Mouse (Mus musculus) hindbrain, embryonic 14.5 days (tissue): ENCODE measurements at regions not wholly inside any gene's neighbourhood (a gene's known extent, or its start where the extent isn't known, plus 50 kb on each side); places are given as distances from the start of the nearest gene placed in this dataset.
A peak's percentile ranks its signal among the peaks of the same experiment; 100 is the strongest.

Experiments
- ATAC-seq: fragments of 200-750 bp; cut with Nextera tagmentation; 2 replicates; pipeline ENCODE4 v1.8.0; 2017; ENCODE audit warnings: moderate number of reproducible peaks, mild to moderate bottlenecking, moderate TSS enrichment, moderate library complexity; ENCODE audit not compliant: low FRiP score
- DNase-seq: peaks from one replicate; pipeline ENCODE4 v3.0.0-alpha.2; 2015; ENCODE audit warnings: low spot score
- H3K27ac ChIP-seq: fragments of 300-500 bp; sonication (generic); 2 replicates; pipeline ENCODE4 v1.5.1; 2014; ENCODE audit warnings: mild to moderate bottlenecking, moderate library complexity
- H3K27me3 ChIP-seq: fragments of 300-500 bp; sonication (generic); 2 replicates; pipeline ENCODE4 v1.6.1; 2014; ENCODE audit warnings: mild to moderate bottlenecking, low read length, mixed read lengths; ENCODE audit not compliant: control insufficient read depth, insufficient read depth
- H3K36me3 ChIP-seq: fragments of 300-500 bp; sonication (generic); replicated peaks from 2 replicates; pipeline ENCODE4 v1.6.1; 2014; ENCODE audit not compliant: control insufficient read depth, insufficient read depth
- H3K4me1 ChIP-seq: fragments of 300-500 bp; sonication (generic); replicated peaks from 2 replicates; pipeline ENCODE4 v1.6.1; 2014; ENCODE audit warnings: antibody characterized with exemption, low read length, mixed read lengths; ENCODE audit not compliant: control insufficient read depth, insufficient read depth
- H3K4me2 ChIP-seq: fragments of 300-500 bp; sonication (generic); replicated peaks from 2 replicates; pipeline ENCODE4 v1.6.1; 2014; ENCODE audit warnings: mild to moderate bottlenecking, moderate library complexity
- H3K4me3 ChIP-seq: fragments of 300-500 bp; sonication (generic); replicated peaks from 2 replicates; pipeline ENCODE4 v1.5.1; 2014; ENCODE audit warnings: mild to moderate bottlenecking, low read length
- H3K9ac ChIP-seq: fragments of 300-500 bp; sonication (generic); 2 replicates; pipeline ENCODE4 v1.6.1; 2014
- H3K9me3 ChIP-seq: fragments of 300-500 bp; sonication (generic); 2 replicates; pipeline ENCODE4 v1.6.1; 2016; ENCODE audit warnings: low read length; ENCODE audit not compliant: control insufficient read depth
- WGBS: fragments of 180-500 bp; shearing (Covaris S2); extraction: QIAGEN DNeasy Blood & Tissue Kit; methylation state at CpG from one replicate; pipeline ENCODE4 v1.1.7; 2014; 5-methylcytosine and 5-hydroxymethylcytosine counted together

GRCm38 (mm10) chr9:52415706-52416105 lies 247.3 kb upstream of the Zc3h12c start:
- H3K27me3 ChIP-seq, result no peaks in the 10 kb centered on the region
- H3K9ac ChIP-seq, result no peak overlapping the region
- ATAC-seq, result no peak
- DNase-seq, result no peak
- no peak overlapping the region for H3K27ac ChIP-seq
- H3K4me1 ChIP-seq, result no peaks in the 10 kb centered on the region
- no peaks in the 10 kb centered on the region for H3K9me3 ChIP-seq
- no peak overlapping the region for H3K4me3 ChIP-seq
- no peaks in the 10 kb centered on the region for H3K36me3 ChIP-seq
- H3K4me2 ChIP-seq, result no peak overlapping the region
- WGBS, result 79% methylated on average over 6 of the region's 6 CpGs

DNA sequence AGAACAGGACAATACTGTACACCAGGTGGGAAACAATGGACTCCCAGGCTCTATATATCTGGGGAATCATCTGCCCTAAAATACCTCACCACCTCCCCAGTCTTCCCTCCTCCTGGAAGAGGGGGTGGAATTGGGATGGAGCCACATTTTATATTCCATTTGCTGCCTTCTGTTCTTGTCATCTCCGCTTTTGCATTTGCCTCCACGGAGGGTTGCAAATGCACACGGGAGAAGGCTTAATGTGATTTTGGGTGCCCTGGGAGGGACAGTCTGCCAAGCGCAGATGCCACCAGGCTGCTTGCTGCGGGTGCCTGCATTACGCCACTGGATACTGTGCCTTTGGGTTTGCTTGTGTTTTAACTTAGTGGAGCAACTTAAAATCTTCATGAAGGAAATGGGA lies 239.5 kb upstream of the Zc3h12c start:
- Histone ChIP-seq H3K27ac (no peak overlapping the region), H3K27me3 (no peaks in the 10 kb centered on the region), H3K36me3 (no peaks in the 10 kb centered on the region), H3K4me2 (no peak overlapping the region), H3K4me3 (no peak overlapping the region), H3K9ac (no peak overlapping the region), H3K9me3 (no peaks in the 10 kb centered on the region), H3K4me1 (no peaks in the 10 kb centered on the region)
- ATAC-seq, result no peak
- DNase-seq, result no peak
- WGBS, result 83% methylated on average over 6 of the region's 6 CpGs

DNA sequence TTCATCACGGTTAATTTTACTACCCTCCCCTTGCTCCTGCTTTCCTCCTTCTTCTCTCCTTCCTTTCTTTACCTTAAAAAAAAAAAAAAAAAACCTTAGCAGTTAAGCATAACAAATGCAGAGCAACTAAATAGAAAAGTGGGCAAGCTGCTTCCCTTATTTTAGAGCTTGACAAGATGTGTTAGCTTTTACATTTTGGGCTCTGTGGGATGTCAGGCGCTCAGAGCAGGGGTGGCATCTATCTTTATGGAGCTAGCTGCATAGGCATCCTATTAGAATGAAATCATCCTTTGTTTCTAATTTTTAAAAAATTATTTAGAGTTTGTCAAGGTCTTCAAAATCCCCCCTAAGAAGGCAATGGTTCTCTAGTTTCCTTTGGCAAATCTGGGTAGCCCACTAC lies 234.1 kb upstream of the Zc3h12c start:
- no peak overlapping the region for H3K4me2 ChIP-seq
- H3K4me1 ChIP-seq, result no peaks in the 10 kb centered on the region
- 81% methylated on average over 2 of the region's 2 CpGs for WGBS
- no peak overlapping the region for H3K27ac ChIP-seq
- H3K36me3 ChIP-seq, result no peaks in the 10 kb centered on the region
- DNase-seq, result no peak
- no peaks in the 10 kb centered on the region for H3K27me3 ChIP-seq
- no peak for ATAC-seq
- no peaks in the 10 kb centered on the region for H3K9me3 ChIP-seq
- no peak overlapping the region for H3K4me3 ChIP-seq
- no peak overlapping the region for H3K9ac ChIP-seq

- H3K4me2 ChIP-seq, result no peak overlapping the region
- no peaks in the 10 kb centered on the region for H3K27me3 ChIP-seq
- H3K4me1 ChIP-seq, result no peaks in the 10 kb centered on the region
- DNase-seq (no peak), ATAC-seq (no peak)
- no peaks in the 10 kb centered on the region for H3K36me3 ChIP-seq
- no peaks in the 10 kb centered on the region for H3K9me3 ChIP-seq
- H3K27ac ChIP-seq, result no peak overlapping the region
- H3K4me3 ChIP-seq, result no peak overlapping the region
- H3K9ac ChIP-seq, result no peak overlapping the region
- WGBS, result 79% methylated on average over 2 of the region's 2 CpGs
Observed at GRCm38 (mm10) chr9:52379031-52379430, 210.7 kb upstream of the Zc3h12c start.

DNA sequence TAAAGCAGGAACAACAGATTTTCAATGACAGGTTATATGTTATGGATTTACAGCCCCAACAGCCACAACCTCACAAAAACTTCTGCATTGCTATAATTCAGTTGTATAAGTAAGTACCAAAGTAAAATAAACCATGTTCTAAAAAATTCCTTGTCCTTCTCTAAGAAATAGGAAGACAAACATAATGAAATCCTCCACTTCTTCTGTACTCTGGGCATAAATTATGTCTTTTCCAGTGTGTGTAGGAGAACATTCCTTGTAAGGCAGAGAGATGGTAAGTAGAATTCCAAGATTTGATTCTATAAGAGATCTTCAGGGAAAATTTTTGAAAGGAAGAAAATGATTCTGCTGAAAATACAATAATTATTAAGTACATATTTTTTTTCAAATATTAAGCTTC lies 209.4 kb upstream of the Zc3h12c start:
- H3K27me3 ChIP-seq, result no peaks in the 10 kb centered on the region
- H3K9me3 ChIP-seq, result no peaks in the 10 kb centered on the region
- ATAC-seq (no peak), DNase-seq (no peak)
- no peak overlapping the region for H3K27ac ChIP-seq
- H3K4me3 ChIP-seq, result no peak overlapping the region
- no peak overlapping the region for H3K9ac ChIP-seq
- no peaks in the 10 kb centered on the region for H3K36me3 ChIP-seq
- no peaks in the 10 kb centered on the region for H3K4me1 ChIP-seq
- no peak overlapping the region for H3K4me2 ChIP-seq

DNA sequence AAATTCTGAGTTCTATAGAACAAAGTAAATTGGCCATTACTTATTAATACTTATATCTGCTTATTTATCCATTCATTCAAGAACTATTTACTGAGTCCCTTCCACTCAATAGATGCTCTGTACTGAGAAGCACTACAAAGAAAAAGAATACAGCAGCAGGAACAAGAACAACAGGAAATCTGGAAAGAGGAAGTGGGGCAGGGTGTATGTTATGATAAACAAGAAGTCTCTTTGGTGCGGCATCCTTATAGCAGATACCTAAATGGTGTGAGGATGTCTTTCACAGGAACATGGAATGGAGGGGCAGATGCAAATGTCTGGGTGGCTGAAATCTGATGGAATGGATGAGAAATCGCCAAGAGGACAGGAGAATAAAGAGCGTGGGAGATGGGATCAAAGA lies 208.5 kb upstream of the Zc3h12c start:
- Histone ChIP-seq H3K4me2 (no peak overlapping the region), H3K36me3 (no peaks in the 10 kb centered on the region), H3K4me1 (no peaks in the 10 kb centered on the region), H3K27me3 (no peaks in the 10 kb centered on the region), H3K27ac (no peak overlapping the region), H3K9ac (no peak overlapping the region), H3K4me3 (no peak overlapping the region), H3K9me3 (no peaks in the 10 kb centered on the region)
- no peak for ATAC-seq
- WGBS, result 92% methylated on average over 3 of the region's 3 CpGs
- DNase-seq, result no peak

GRCm38 (mm10) chr9:52371296-52371695 lies 202.9 kb upstream of the Zc3h12c start:
- Histone ChIP-seq H3K36me3 (no peaks in the 10 kb centered on the region), H3K4me1 (peaks cover 9% of the 10 kb centered on the region; the same call in 1 of the 2 replicates), H3K27me3 (no peaks in the 10 kb centered on the region), H3K9ac (no peak overlapping the region), H3K9me3 (no peaks in the 10 kb centered on the region), H3K4me2 (no peak overlapping the region), H3K4me3 (no peak overlapping the region), H3K27ac (no peak overlapping the region)
- ATAC-seq (no peak), DNase-seq (no peak)
- 94% methylated on average over 1 of the region's 1 CpGs for WGBS

- 30% methylated on average over 9 of the region's 9 CpGs for WGBS
- no peak overlapping the region for H3K9ac ChIP-seq
- DNase-seq (peak; percentile 44), ATAC-seq (peak; percentile 43; the same call in 1 of the 2 replicates)
- no peak overlapping the region; the same call in 1 of the 2 replicates for H3K27ac ChIP-seq
- peaks cover 14% of the 10 kb centered on the region; the same call in 1 of the 2 replicates for H3K4me1 ChIP-seq
- H3K27me3 ChIP-seq, result no peaks in the 10 kb centered on the region
- H3K4me3 ChIP-seq, result no peak overlapping the region
- H3K4me2 ChIP-seq, result no peak overlapping the region
- H3K9me3 ChIP-seq, result no peaks in the 10 kb centered on the region
- no peaks in the 10 kb centered on the region for H3K36me3 ChIP-seq
Observed at GRCm38 (mm10) chr9:52368911-52369310, 200.5 kb upstream of the Zc3h12c start.

DNA sequence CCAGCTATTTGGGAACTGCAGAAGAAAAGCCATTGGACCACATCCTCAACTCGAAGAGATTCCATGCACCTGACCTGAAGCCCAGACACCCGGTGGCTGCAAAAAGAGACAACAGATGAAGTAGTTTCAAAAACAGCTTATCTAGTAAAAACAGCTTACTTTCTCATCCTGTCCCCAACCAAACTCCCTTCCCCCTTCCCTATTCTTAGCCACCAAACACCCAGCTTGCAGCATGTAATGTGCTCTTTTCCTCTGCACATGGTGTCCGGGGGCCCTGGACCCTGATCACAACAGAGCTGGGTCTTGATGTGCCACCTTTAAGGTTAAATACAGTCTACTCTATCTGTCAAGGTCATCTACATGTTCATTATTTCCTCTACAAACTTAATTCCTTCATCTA lies 199.7 kb upstream of the Zc3h12c start:
- no peaks in the 10 kb centered on the region for H3K27me3 ChIP-seq
- H3K36me3 ChIP-seq, result no peaks in the 10 kb centered on the region
- H3K4me2 ChIP-seq, result no peak overlapping the region
- peaks cover 14% of the 10 kb centered on the region; the same call in 1 of the 2 replicates for H3K4me1 ChIP-seq
- no peak overlapping the region for H3K9ac ChIP-seq
- no peak for ATAC-seq
- no peak overlapping the region for H3K4me3 ChIP-seq
- no peak overlapping the region for H3K27ac ChIP-seq
- no peaks in the 10 kb centered on the region for H3K9me3 ChIP-seq
- WGBS, result 95% methylated on average over 3 of the region's 3 CpGs
- no peak for DNase-seq

DNA sequence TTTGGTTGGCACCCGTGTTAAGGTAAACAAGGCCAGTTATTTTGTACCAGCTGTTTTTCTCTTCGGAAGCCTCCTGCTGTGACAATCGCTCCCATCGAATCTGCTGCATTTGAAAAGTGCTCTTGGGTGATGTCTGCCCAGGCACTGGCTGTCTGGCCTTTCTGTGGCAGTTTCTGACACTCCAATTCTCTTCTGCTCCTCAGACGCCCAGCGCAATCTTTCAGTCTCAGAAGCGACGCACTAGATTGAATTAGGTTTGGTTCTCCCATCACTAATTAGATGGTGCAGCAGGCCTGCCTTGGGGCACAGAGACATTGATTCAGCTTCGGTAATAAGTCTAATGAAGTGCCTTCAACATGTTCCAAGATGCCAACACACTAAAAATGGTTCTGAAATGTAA lies 197.7 kb upstream of the Zc3h12c start:
- peak overlapping the region; percentile 48 for H3K27ac ChIP-seq
- H3K36me3 ChIP-seq, result no peaks in the 10 kb centered on the region
- H3K4me1 ChIP-seq, result peaks cover 14% of the 10 kb centered on the region; the same call in 1 of the 2 replicates
- no peak overlapping the region for H3K4me2 ChIP-seq
- no peak overlapping the region for H3K4me3 ChIP-seq
- no peaks in the 10 kb centered on the region for H3K9me3 ChIP-seq
- DNase-seq, result no peak
- H3K27me3 ChIP-seq, result no peaks in the 10 kb centered on the region
- no peak for ATAC-seq
- WGBS, result 42% methylated on average over 9 of the region's 9 CpGs
- H3K9ac ChIP-seq, result no peak overlapping the region
